Mouse (Mus musculus): ENCODE measurements at regions not wholly inside any gene's neighbourhood (a gene's known extent, or its start where the extent isn't known, plus 50 kb on each side); places are given as distances from the start of the nearest gene placed in this dataset.

DNA sequence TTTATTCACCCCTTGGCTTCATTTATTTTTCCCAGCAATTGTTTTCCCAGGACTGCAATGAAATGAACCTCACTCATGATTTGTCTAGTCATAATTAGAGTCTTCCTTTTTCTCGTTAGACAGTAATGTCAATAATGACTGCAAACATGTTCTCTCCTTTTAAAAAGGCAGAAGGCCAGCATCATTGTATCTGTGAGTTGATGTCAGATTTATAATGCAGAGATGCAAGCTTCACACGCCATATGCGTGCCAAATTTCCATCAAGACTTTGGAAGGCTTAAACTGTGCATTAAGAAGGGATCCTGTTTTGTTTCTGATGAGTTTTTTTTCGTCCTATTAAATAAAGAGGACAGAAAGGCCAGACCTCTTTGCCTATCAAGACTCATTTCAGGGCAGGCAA, 68.9 kb upstream of the Olfm4 start:
- TF ChIP-seq CTCF (IDR thresholded peaks at IDR 0.05; ENCODE audit: borderline replicate concordance, insufficient read depth, low read depth, low read length), result no peak
- TF ChIP-seq POLR2A (IDR thresholded peaks at IDR 0.05; ENCODE audit: borderline replicate concordance, insufficient read depth, low read length), result no peak
